Mouse (Mus musculus) liver, embryonic 14.5 days (tissue): ENCODE measurements around the gene Gm1604a. TPM values are rescaled to one million over a fixed set of nuclear protein-coding genes. Genes with fewer than 3 reads are reported as not detected.
"Not testable (repeated sequence)": the region's sequence is repeated elsewhere in the genome, so short reads cannot be mapped to it uniquely, and the experiment has no call there.

Source experiments
- ATAC-seq: fragments of 200-750 bp; cut with Nextera tagmentation; 2 replicates; pipeline ENCODE4 v1.8.0; 2017; ENCODE audit warnings: moderate number of reproducible peaks, mild to moderate bottlenecking, moderate library complexity; ENCODE audit not compliant: insufficient read depth
- DNase-seq, 3 experiments: peaks; one replicate each; pipeline ENCODE4 v3.0.0-alpha.2; 2012 to 2013; ENCODE audit warnings: low read depth in 3 of 3, low spot score in 3 of 3
- H3K27ac ChIP-seq: fragments of 300-500 bp; sonication (generic); 2 replicates; pipeline ENCODE4 v1.5.1; 2014; ENCODE audit warnings: moderate library complexity, mild to moderate bottlenecking, control low read depth, inconsistent platforms
- H3K27me3 ChIP-seq: fragments of 300-500 bp; sonication (generic); 2 replicates; pipeline ENCODE4 v1.6.1; 2014; ENCODE audit warnings: mild to moderate bottlenecking, low read length, moderate library complexity; ENCODE audit not compliant: control insufficient read depth, insufficient read depth
- H3K36me3 ChIP-seq: fragments of 300-500 bp; sonication (generic); replicated peaks from 2 replicates; pipeline ENCODE4 v1.6.1; 2014; ENCODE audit warnings: low read depth; ENCODE audit not compliant: control insufficient read depth, insufficient read depth
- H3K4me1 ChIP-seq, 2 experiments: fragments of 200-500 bp in 1 of 2; fragments of 300-500 bp in 1 of 2; sonication (generic) in 1 of 2; replicated peaks; 2 replicates each; pipeline ENCODE4 v1.6.1; 2012 to 2014; ENCODE audit warnings: antibody characterized with exemption in 1 of 2, inconsistent platforms in 1 of 2, low read length in 1 of 2; ENCODE audit not compliant: control insufficient read depth in 2 of 2, insufficient read depth in 2 of 2
- H3K4me2 ChIP-seq: fragments of 300-500 bp; sonication (generic); 2 replicates; pipeline ENCODE4 v1.6.1; 2014; ENCODE audit warnings: low read depth, mild to moderate bottlenecking, control low read depth, moderate library complexity
- H3K4me3 ChIP-seq, 2 experiments: fragments of 200-500 bp in 1 of 2; fragments of 300-500 bp in 1 of 2; sonication (generic) in 1 of 2; 2 replicates each; pipeline ENCODE4 v1.5.1; 2012 to 2014; ENCODE audit warnings: low read depth in 2 of 2, low read length in 2 of 2, mild to moderate bottlenecking in 2 of 2, control low read depth in 1 of 2, inconsistent platforms in 1 of 2, moderate library complexity in 1 of 2; ENCODE audit not compliant: insufficient read depth in 1 of 2
- H3K9ac ChIP-seq: fragments of 300-500 bp; sonication (generic); replicated peaks from 2 replicates; pipeline ENCODE4 v1.6.1; 2014; ENCODE audit warnings: mild to moderate bottlenecking, control low read depth, moderate library complexity
- H3K9me3 ChIP-seq: fragments of 300-500 bp; sonication (generic); 2 replicates; pipeline ENCODE4 v1.6.1; 2016; ENCODE audit warnings: low read length, mixed read lengths; ENCODE audit not compliant: control insufficient read depth
- WGBS: fragments of 180-500 bp; shearing (Covaris S2); extraction: QIAGEN DNeasy Blood & Tissue Kit; methylation state at CpG from one replicate; pipeline ENCODE4 v1.1.7; 2014; ENCODE audit not compliant: insufficient replicate concordance; 5-methylcytosine and 5-hydroxymethylcytosine counted together
- polyA plus RNA-seq, 2 experiments: library from polyadenylated mRNA; depleted of rRNA in 1 of 2; stranded (reverse) in 1 of 2; unstranded in 1 of 2; fragments of >200 nt; fragmentation: Nextera tagmentation in 1 of 2; extraction: Ambion mirVana in 1 of 2; gene quantifications; 2 replicates each; pipeline versions ENCODE4 v1.2.1 to v1.2.3; 2012 to 2014

The Gm1604a gene
- polyA plus RNA-seq, 2 experiments = 0.14 TPM; not detected in 1

GRCm38 (mm10) chr17:6997778-6998490 lies 27.4 kb upstream of the Gm1604a start:
- not testable (repeated sequence) for H3K9ac ChIP-seq, H3K4me3 ChIP-seq, H3K9me3 ChIP-seq, H3K27ac ChIP-seq, H3K36me3 ChIP-seq, DNase-seq, ATAC-seq, H3K4me2 ChIP-seq, H3K4me1 ChIP-seq, H3K27me3 ChIP-seq
- WGBS = no CpG with 5 or more reads among the region's 7 CpGs

DNA sequence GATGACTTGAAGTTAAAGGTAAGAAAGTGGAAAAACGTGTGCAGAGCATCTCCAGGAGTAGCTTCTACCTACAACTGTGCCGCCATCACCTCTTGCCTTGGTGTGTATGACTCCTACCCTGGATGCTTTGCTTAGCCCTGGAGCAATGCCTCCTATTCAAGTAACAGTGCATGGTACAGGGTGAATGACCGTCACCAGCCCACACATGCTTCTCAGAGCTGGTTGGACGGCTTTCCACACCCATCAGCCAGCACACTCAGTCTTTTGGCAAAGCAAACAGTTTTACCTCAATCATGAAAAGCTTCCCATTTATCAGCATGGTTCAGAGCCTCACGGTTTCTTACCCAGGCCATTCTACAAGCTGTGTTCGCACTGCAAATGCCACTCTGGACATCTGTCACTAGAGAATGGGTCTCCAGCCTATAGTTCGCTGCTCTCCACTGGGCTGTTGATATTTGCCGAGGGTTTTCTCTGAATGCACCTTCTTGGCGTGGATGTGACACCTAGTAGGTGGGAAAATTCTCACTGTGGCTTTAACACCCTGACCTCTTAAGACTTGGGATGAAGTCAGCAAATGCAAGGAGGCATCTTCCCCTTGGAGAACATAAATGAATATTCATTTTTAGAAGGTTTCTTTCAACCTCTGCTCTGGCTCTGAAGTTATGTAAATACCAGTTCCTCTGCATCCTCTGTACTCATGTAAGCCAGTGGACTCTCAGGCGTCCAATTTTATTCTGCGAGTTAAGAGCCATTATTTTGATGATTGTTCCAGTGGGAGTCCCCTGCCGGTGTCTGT lies 23.4 kb upstream of the Gm1604a start:
- ATAC-seq, DNase-seq: not testable (repeated sequence)

DNA sequence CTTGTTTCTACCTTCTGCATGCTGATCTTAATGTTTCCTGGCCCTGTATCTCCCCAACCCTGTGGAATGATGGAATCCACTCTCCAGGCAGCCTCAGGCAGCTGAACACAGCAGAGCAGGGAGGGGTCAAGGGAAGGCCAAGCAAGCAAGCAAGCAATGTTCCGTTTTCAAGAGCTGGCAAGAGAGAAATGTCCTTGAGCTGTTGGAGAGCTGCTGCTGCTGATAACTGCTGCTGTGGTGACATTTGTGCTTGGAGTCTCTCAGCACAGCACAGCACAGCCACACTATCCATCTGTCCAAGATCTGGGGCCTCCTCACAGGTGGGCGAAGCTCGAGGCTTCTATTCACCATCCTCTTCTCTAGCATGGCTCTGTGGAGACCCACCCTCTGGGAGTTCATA lies 22.0 kb upstream of the Gm1604a start:
- H3K9ac ChIP-seq, H3K4me3 ChIP-seq, H3K36me3 ChIP-seq, H3K27ac ChIP-seq, H3K27me3 ChIP-seq, ATAC-seq, H3K4me2 ChIP-seq, DNase-seq, H3K4me1 ChIP-seq, H3K9me3 ChIP-seq: not testable (repeated sequence)
- WGBS = no CpG with 5 or more reads among the region's 3 CpGs

More for the DNA sequence above, 23.4 kb upstream of the Gm1604a start:
- H3K4me1 ChIP-seq, H3K9me3 ChIP-seq, H3K4me2 ChIP-seq, H3K36me3 ChIP-seq, H3K27me3 ChIP-seq, H3K27ac ChIP-seq, H3K4me3 ChIP-seq, H3K9ac ChIP-seq: not testable (repeated sequence)
- 64% methylated on average over 9 of the region's 12 CpGs for WGBS

- ATAC-seq, H3K4me3 ChIP-seq, H3K4me2 ChIP-seq, H3K9ac ChIP-seq, H3K27me3 ChIP-seq, H3K36me3 ChIP-seq, DNase-seq, H3K27ac ChIP-seq, H3K9me3 ChIP-seq, H3K4me1 ChIP-seq: not testable (repeated sequence)
- 41% methylated on average over 3 of the region's 4 CpGs for WGBS
Measured at GRCm38 (mm10) chr17:7005646-7006045, 19.7 kb upstream of the Gm1604a start.

DNA sequence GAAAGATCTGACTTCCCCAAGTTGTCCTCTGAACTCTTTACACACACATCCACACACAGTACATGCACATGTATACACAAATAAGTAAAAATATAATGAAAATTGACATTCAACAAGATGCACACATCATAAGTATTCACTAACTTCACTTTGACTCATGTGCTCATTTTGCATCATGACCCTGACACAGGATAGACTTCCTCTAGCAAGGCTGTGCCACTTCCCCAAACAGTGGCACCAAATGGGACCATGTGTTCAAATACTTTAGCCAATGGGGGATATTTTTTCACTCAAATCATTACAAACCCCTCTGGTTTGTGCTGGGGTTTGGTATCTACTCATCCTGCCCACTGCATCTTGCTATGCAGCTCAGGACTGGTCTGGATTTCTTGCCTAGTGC lies 16.5 kb upstream of the Gm1604a start:
- H3K4me1 ChIP-seq, H3K36me3 ChIP-seq, H3K9ac ChIP-seq, H3K9me3 ChIP-seq, ATAC-seq, H3K4me3 ChIP-seq, H3K27me3 ChIP-seq, H3K4me2 ChIP-seq, DNase-seq, H3K27ac ChIP-seq: not testable (repeated sequence)

GRCm38 (mm10) chr17:7009440-7009839 lies 15.9 kb upstream of the Gm1604a start:
- DNase-seq, ATAC-seq, H3K9me3 ChIP-seq, H3K27ac ChIP-seq, H3K4me1 ChIP-seq, H3K36me3 ChIP-seq, H3K4me2 ChIP-seq, H3K4me3 ChIP-seq, H3K27me3 ChIP-seq, H3K9ac ChIP-seq: not testable (repeated sequence)
- no CpG with 5 or more reads among the region's 7 CpGs for WGBS

GRCm38 (mm10) chr17:7009901-7010300 lies 15.5 kb upstream of the Gm1604a start:
- not testable (repeated sequence) for DNase-seq, H3K27ac ChIP-seq
- 19% methylated on average over 3 of the region's 9 CpGs for WGBS

DNA sequence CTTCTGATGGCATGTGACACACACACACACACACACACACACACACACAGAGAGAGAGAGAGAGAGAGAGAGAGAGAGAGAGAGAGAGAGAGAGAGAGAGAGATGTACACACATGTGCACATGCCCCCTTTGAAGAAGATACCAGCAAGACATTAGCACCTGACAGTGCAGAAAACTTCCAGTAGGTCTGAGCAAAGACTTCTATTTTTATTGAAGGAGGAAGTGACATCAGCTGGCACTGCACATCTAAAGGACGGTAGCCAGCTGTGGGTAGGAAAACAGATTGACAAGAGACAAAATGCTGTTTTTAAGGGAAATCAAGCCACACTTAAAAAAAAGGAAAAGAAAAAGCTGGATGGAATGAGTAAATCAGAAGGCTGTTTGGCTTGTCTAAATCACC lies 11.2 kb upstream of the Gm1604a start:
- H3K27ac ChIP-seq, H3K27me3 ChIP-seq, H3K9ac ChIP-seq, H3K4me1 ChIP-seq, H3K4me2 ChIP-seq, DNase-seq, H3K36me3 ChIP-seq, H3K9me3 ChIP-seq, H3K4me3 ChIP-seq, ATAC-seq: not testable (repeated sequence)
- WGBS = no CpG with 5 or more reads among the region's 1 CpGs

More at GRCm38 (mm10) chr17:7009901-7010300, 15.5 kb upstream of the Gm1604a start:
- H3K9ac ChIP-seq, H3K27me3 ChIP-seq, H3K4me3 ChIP-seq, H3K9me3 ChIP-seq, H3K36me3 ChIP-seq, H3K4me1 ChIP-seq, H3K4me2 ChIP-seq, ATAC-seq: not testable (repeated sequence)
